Mouse (Mus musculus) embryo, embryonic 10.5 days (tissue): ENCODE measurements at regions not wholly inside any gene's neighbourhood (a gene's known extent, or its start where the extent isn't known, plus 50 kb on each side); places are given as distances from the start of the nearest gene placed in this dataset.

Source experiments
- DNase-seq: peaks from one replicate; pipeline ENCODE4 v3.0.0-alpha.2; 2015; ENCODE audit warnings: low spot score

DNA sequence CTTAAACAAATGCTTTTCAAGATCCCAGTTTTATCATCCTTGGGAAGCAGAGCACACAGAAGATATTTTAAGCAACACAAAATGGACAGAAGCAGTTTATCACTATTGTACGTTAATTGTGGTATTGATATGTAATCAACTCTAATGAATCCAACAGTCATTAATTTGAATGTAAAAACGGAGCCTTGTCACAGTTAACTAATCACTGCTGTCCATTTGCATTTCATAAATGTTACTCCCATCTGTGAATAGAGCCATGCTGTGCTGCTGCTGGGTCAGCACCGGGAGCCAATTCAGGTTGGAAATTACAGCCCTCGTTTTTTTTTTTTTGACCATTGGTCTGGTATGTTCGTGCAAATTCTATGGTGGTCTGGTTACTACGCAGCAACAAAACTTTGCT lies 85.0 kb upstream of the Fbxo33 start:
- DNase-seq, result no peak
